Mouse (Mus musculus): Measurements from ENCODE around the gene Hmgcll1.

The Hmgcll1 gene

DNA sequence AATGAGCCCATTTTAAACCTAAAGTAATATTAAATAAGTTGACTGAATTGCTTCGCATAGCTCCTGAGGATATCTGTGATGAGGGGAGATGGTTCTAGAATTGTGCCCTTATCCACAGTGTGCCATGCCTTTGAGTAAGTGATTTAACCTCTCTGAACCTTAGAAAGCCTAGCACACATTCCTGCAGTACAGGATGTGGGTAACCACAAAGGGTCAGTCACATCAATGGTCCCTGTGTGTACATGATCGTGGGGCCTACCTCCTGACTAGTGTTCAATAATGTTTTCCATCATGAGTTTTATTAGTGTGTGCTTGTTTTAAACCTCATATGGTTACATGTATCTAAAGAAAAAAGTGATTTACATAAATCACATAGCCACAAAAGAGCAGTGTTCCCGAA, 46.3 kb downstream of the Hmgcll1 start:
- no peak for DNase-seq (ENCODE audit: low read depth, low spot score)

DNA sequence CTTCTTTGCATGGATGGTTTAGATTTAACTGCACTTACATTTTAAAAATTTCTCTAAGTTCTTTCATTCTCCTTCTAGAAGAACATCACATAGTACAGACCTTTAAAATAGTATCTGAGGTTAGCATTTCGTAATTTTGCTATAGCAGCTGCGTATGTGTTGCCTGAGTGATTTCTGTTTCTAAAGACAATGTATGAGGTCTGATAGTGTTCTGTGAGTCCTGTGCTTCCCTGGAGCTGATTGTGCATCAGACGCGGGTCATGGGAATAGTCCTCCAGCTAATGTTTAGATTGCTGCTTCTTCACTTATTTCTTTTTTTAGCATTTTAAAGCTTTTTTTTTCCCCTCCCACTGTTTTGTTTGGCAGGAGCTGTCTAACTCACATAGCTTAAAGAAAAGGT, 46.8 kb downstream of the Hmgcll1 start:
- no peak for DNase-seq (ENCODE audit: low read depth, low spot score)

DNA sequence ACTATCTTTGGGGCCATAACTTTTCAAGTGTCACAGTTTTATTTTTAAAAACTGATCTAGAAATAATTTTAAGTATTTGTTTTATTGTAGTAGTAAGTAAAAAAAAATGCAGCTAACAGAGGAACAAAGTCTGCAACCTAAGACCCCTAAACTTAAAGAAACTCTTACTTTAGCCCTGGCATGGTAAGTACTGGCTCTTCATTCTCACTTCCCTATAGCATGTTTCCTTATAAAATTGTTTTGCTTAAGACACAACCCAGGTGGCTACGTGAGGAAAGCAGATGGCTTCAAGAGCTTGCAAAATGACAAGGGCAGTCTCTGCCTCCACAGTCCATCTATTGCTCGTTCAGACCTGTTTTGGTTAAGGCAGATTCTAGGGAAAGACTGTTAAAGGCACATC, 49.5 kb downstream of the Hmgcll1 start:
- DNase-seq (ENCODE audit: low read depth, low spot score), result peak; percentile 3

DNA sequence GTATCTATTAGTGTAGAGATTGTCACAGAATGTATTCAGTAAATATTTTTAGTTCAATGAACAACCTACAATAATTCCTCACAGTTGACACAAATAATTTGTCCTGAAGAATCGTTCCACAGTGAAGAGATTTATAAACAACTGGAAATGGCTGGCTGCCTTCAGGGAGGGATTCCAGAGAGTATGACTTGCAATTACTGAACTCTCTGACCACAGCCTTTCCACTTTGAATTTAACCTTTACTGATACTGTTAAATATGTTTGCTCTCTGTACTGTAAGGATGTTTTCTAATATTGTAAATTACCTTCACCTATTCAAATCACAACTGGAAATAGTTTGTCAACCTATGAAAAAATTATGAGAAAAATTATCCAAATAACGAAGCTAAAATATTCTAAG, 76.9 kb downstream of the Hmgcll1 start:
- no peak for DNase-seq (ENCODE audit: low read depth, low spot score)

DNA sequence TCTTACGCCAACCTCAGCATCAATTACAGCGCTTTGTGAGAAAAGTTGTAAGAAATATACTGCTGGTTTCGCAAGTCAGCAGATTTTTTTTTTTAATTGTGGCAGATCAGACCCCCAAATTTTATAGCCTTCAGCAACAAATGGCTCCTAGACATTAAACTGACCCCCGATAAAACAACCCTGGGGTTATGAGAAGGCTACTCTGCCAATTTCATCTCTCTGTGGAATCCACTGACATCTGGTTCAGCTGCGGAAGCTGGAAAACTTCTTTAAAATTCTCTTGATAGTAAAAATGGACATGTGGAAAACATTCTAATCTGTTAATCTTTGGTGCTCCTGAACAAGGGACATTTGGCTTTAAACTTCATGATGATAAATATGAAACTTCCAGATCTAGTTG, 82.6 kb downstream of the Hmgcll1 start:
- DNase-seq (ENCODE audit: low read depth, low spot score), result no peak

DNA sequence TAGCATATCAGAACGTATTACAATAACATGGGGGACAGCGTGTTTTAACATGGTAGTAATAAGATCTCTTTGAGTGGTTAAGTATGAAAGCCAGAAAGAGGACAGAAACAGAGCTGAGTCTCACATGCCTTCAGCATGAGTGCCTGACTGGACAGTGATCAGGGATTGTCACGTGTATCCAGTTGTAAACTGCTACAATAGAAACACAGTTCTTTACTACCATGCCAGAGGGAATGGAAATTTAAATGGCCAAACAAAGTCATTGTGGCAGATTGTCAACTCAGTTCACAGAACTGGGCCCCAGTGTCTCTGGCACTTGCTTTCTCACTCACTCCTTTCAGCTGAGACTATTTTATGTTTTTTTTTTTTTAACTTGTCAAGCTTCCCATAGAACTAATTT, 85.3 kb downstream of the Hmgcll1 start:
- no peak for DNase-seq (ENCODE audit: low read depth, low spot score)

DNA sequence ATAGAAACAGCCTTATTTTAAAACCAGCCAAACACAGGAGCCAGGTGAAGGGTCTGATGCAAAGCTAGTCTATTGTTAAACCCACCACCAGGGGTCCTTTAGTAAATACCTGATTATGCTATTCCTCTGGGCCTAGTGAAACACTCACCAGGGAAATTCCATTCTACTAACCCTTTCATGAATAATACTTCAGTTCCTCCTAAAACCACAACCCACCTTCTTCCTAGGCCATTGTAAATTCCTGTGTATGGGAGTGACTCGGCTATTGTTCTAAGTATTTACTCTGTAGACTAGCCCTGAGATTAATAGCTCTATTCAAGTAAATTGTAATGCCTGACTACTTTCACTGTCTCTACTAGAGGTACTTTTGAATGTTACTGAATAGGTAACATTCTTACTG, 89.8 kb downstream of the Hmgcll1 start:
- peak; percentile 74 for DNase-seq (ENCODE audit: low read depth, low spot score)

DNA sequence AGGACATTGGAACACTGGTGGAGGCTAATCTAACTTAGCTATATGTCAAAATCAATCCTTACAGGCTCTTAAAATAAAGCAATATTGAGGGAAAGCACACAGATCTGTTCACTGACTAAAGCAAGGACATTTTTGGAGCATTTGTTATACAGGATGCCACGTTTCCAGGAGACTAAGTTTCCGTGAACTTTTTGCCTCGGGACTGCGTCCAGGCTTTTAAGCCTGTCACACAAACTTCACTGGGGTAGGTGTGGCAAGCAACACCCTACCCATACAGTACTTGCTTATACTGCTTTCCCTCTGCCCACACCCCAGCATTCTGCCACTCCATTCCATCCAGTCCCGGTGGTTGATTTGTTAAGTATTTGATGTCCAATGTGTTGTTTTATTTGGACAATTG, 90.2 kb downstream of the Hmgcll1 start:
- peak; percentile 57 for DNase-seq (ENCODE audit: low read depth, low spot score)

DNA sequence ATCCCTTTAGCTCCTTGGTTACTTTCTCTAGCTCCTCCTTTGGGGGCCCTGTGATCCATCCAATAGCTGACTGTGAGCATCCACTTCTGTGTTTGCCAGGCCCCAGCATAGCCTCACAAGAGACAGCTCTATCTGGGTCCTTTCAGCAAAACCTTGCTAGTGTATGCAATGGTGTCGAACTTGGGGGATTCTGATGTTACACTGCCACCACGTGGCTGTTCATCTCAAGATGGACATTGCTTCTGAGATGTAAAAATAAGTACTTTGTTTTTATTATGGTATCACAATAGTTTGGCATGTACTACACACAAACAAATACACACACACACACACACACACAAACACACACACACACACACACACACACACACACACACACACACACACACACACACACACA, 108.2 kb downstream of the Hmgcll1 start:
- DNase-seq (ENCODE audit: low read depth, low spot score), result peak; percentile 63

DNA sequence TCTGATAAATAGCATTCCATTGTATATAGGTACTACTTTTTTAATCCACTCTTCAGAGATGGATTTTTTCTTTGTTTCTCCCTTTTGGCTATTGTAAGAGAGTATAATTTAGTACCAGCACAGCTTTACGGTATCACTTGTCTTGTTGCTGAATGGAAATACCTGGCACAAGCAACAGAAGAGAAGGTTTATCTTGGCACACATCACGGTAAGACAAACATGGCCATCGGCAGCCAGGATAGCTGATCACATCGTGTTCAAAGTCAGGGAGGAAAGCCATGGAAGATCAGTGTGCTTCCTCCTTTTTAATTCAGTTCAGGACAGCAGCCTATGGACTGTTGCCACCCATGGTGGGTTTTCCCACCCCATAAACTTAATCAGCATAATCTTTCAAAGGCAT, 109.6 kb downstream of the Hmgcll1 start:
- no peak for DNase-seq (ENCODE audit: low read depth, low spot score)

DNA sequence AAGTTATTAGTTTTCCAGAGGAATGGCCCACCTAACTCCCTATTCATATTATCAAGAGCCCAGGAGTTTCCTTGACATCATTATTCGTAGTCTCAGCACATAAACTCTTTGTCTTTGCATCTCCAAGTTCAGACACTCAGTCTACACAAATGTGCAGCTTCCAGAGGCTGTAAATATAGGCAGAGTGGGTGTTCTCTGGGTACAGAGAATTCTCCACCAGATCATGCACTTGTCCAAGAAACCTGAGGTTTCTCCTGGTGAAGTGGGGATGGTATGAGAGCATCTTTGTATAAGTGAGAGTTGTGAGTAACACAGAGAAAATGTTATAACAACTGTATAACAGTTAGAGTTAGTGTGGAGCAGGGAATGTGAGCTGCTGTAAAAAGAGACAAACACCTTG, 114.7 kb downstream of the Hmgcll1 start:
- no peak for DNase-seq (ENCODE audit: low read depth, low spot score)

DNA sequence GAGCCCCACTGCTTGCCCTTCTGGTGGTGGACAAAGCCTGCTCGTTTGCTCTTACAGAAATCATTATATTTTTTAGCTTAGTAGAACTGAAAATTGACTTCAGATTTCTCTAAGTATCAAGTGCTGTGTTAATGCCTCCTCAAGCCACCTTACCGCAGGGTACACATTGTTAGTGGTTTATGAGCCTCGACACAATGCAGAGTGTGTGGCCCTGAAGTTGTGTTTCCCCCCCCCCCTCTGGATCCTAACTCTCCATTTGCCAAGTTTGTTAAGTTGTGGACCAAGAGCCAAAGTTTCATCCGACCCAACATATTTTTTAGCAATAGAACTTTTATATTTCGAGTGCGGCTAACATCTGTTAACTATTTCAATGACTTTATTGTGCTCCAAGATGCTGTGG, 119.4 kb downstream of the Hmgcll1 start:
- no peak for DNase-seq (ENCODE audit: low read depth, low spot score)

DNA sequence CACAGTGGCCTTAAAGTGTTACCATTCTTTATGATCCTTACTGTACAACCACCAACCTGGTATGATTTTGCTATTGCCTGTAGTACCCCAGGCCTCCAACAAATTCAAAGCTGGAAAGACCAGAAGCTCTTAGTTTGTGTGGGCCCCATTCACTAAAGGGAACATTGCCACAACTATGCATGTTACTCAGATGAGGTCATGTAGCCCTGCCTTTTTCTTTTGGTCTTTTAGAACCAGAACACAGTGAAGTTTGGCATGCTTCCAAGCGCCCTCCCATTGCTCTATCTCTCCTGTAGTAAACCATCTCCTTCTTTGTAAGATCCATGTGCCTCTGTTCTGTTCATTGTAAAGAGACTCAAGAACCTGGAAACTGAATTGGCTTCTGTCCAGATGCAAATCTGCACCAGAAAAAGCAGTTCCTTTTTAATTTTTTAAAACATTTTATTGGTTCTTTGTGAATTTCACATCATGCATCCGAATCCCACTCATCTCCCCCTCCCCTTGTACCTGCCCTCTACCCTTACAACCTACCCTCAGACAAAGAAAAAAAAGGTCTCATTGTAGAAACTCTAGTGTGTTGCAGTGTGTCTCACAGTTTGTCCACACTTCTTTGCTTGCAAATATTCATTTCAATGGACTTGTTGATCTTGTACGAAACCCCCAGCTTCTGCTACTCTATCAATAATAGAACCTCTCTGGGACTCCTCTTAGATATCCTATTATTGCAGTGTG, 123.9 kb downstream of the Hmgcll1 start:
- DNase-seq (ENCODE audit: low read depth, low spot score), result no peak

DNA sequence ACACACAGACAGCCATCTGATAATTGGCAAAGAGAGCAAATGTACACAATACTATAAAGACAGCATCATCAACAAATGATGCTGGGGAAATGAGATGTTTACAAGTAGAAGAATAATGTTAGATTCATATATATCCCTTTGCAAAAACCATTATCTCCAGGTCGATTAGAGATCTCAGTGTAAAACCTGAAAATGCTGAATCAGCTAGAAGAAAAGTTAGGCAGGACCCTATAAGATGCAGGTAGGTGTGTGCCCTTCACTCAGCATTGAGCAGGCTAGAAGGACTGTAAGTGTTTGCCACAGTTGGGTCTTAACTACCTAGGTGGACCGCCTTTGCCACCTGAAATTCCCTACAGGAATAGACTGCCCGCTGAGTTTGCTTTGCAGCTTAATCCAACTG, 130.9 kb downstream of the Hmgcll1 start:
- no peak for DNase-seq (ENCODE audit: low read depth, low spot score)

DNA sequence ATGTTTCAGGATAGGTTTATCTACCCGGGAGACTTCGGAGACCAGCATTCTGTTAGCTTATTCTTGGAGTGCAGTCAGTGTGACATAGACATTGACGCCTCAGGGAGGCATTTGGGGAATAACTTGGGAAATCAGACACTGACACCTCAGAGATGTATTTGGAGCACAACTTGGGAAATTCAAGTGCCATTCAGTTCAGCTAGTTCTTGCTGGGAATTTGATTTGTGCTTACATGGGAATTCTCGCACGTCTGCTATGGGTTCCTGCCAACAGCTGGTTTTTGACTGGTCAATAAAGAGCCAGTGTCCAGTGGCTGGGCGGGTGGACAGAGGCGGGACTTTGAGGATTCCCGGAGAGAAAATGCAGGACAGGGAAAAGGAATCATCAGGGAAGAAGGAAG, 147.8 kb downstream of the Hmgcll1 start:
- DNase-seq (ENCODE audit: low read depth, low spot score), result no peak

DNA sequence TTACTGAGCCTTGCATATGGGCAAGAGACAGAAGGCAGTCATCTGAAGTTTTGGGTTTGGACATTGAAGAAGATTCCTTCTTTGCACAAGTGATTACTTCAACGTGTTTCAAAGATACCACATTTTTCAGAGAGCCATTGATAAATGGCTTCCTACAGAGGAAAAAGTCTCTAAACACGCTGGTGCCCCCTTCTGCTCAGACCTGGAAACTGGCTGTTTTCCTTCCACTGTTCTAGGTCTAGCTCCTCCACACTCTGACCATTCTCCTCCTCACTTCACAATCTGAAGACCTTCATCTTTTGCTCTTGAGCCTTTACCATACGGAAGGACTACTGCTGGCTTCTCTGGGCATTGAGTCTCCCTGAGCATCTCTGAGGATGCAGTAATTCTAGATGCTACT, 153.7 kb downstream of the Hmgcll1 start:
- DNase-seq (ENCODE audit: low read depth, low spot score), result peak; percentile 11

DNA sequence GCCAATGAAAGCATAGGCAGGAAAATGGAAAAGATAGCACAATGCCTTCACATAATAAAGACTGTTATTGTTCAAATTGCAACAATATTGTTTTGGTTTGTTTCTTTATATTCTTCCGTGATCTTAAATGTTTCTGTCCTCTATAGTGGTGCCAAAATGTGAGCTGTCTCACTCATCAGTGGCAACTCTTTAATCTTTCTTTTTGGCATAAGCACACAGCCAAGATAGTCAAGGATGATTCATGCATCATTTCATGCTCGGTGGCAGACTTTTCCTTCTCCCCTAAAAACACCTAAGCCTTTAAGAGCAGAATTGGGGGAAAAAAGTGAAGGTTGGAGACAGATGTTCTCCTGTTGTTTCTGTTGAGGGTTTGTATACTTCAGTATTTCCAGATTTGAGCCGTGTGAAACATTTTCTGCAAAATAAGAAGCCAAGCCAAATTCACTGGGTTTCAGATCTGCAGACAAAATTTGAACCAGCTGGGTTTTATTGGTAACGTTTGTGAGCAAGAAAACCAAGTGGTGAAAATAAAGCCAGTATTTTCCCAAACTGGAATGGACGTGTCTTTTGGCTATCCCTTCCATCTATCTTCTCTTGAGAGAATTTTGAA, 158.1 kb downstream of the Hmgcll1 start:
- DNase-seq (ENCODE audit: low read depth, low spot score), result no peak

DNA sequence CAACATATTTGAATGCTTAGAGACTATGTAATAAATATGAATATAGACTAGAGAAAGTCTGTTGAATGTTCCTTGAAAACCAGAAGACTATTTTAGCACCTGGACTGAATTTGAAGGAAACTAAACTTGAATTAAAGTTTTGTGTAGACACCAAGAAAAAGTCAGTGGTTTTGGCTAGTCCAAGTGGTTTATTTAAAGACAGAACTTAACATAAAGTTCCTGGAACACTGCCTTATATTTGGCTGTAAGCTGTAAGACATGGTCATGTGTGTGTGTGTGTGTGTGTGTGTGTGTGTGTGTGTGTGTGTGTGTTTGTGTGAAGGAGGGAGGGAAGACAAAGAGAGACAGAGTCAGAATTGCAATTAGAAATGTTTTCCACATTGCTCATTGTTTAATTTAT, 164.6 kb downstream of the Hmgcll1 start:
- DNase-seq (ENCODE audit: low read depth, low spot score), result no peak
